Mouse (Mus musculus): ENCODE results near the gene Aldh3b3.
A peak's percentile ranks its signal among the peaks of the same experiment; 100 is the strongest.

The Aldh3b3 gene

GRCm38 (mm10) chr19:4003112-4003511, 44.7 kb downstream of the Aldh3b3 start, which contains the start of gene Doc2g:
Gene Doc2g, plus strand, starts transcription at chr19:4003313.
- DNase-seq, result no peak

GRCm38 (mm10) chr19:4003641-4004040, 45.2 kb downstream of the Aldh3b3 start:
- DNase-seq, result no peak

GRCm38 (mm10) chr19:4004331-4004730, 45.9 kb downstream of the Aldh3b3 start:
- no peak for DNase-seq

- DNase-seq, result no peak
These were observed 46.6 kb downstream of the Aldh3b3 start for GRCm38 (mm10) chr19:4005091-4005490.

- DNase-seq, result no peak
These were observed 47.5 kb downstream of the Aldh3b3 start for GRCm38 (mm10) chr19:4005971-4006370.

GRCm38 (mm10) chr19:4011086-4011485, 52.6 kb downstream of the Aldh3b3 start:
- DNase-seq, result no peak

GRCm38 (mm10) chr19:4012432-4013022, 54.1 kb downstream of the Aldh3b3 start, which contains the start of gene Ndufv1:
Gene Ndufv1, minus strand, starts transcription at chr19:4012806.
- DNase-seq, result peak; percentile 87 to 90

GRCm38 (mm10) chr19:4013066-4013465, 54.6 kb downstream of the Aldh3b3 start:
- no peak for DNase-seq

- DNase-seq, result no peak
These were observed 56.4 kb downstream of the Aldh3b3 start for GRCm38 (mm10) chr19:4014802-4015201.

- no peak for DNase-seq
These were observed 57.2 kb downstream of the Aldh3b3 start for GRCm38 (mm10) chr19:4015635-4016034.

GRCm38 (mm10) chr19:4017921-4018587, 59.6 kb downstream of the Aldh3b3 start:
- no peak for DNase-seq

- DNase-seq, result peak; percentile 44 to 60
These were observed 60.5 kb downstream of the Aldh3b3 start for GRCm38 (mm10) chr19:4018743-4019583.
